Mouse (Mus musculus): ENCODE measurements at regions not wholly inside any gene's neighbourhood (a gene's known extent, or its start where the extent isn't known, plus 50 kb on each side); places are given as distances from the start of the nearest gene placed in this dataset.

DNA sequence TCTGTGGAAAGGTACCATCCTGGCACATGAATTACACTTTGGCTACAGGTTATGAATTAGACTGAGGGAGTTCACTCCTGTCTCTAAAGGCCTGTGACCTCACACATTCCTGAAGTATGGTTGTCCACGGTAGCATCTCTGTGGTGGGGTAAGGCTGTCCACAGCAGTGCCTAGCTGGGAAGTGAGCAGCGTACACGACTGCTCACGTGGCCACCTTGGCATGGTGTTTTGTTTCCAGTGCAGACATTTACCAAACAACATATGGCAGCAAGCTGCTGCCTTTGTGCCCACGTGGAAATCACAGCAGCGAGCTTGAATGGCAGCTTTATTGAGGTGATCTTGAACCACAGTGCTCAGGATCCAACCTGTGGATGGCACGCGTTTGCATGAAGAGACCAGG is 140.7 kb upstream of the A230072I06Rik start:
- Histone ChIP-seq H3K4me2 (no peak overlapping the region), H3K27ac (no peak overlapping the region), H3K4me1 (replicated peaks) (peaks cover 16% of the 10 kb centered on the region; the same call in 1 of the 2 replicates), H3K27me3 (peaks cover 25% of the 10 kb centered on the region), H3K36me3 (no peaks in the 10 kb centered on the region), H3K9ac (replicated peaks) (no peak overlapping the region), H3K4me3 (replicated peaks) (no peak overlapping the region), H3K9me3 (no peaks in the 10 kb centered on the region)
- ATAC-seq (ENCODE audit: insufficient number of reproducible peaks, insufficient read depth, low FRiP score, low TSS enrichment, low read depth) = no peak
- 46% methylated on average over 8 of the region's 8 CpGs for WGBS

DNA sequence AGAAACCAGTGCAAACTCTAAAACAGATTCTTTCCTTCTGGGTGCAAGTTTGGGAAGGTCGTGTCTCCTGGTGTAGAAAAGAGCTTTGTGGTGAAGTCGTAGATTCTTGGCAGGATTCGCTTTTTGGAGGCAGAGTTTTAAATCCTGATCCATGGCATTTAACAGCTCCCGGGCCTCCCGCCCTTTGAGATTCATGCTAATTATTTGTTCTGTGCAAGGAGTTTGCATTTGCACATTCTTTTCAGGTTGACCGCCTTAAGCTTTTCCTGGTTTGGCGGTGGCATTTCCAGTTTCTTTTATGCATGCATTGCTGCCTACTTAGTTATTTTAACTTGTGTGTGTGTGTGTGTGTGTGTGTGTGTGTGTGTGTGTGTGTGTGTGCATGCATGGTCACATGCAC is 126.9 kb upstream of the A230072I06Rik start:
- no peak overlapping the region for H3K27ac ChIP-seq
- H3K4me1 ChIP-seq (replicated peaks) = no peaks in the 10 kb centered on the region
- no peak for ATAC-seq (ENCODE audit: insufficient number of reproducible peaks, insufficient read depth, low FRiP score, low TSS enrichment, low read depth)
- no peaks in the 10 kb centered on the region for H3K9me3 ChIP-seq
- H3K4me3 ChIP-seq (replicated peaks) = no peak overlapping the region
- WGBS = 66% methylated on average over 7 of the region's 7 CpGs
- no peaks in the 10 kb centered on the region for H3K36me3 ChIP-seq
- 0 out of 2 replicates have a peak, but pooled peaks cover 3% of the 10 kb centered on the region for H3K27me3 ChIP-seq
- H3K4me2 ChIP-seq = no peak overlapping the region
- no peak overlapping the region for H3K9ac ChIP-seq (replicated peaks)

DNA sequence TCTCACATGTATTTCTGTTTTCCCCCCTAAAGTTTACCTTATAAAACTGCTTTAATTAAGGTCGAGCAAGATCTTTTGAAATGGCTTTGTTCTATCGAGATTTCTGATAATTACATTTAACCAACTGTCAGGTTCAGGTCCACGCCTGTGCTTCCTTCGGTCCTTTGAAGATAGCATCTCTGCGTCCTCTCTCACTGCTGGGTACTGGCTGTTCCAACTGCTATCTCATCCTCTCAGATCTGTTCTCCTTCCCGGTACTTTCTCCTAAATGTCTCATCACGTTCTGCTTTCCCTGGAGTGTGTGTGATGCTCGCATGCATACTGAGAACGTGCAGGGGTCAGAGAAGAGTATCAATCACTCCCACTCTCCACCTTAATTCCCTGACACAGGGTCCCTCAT is 125.8 kb upstream of the A230072I06Rik start:
- Histone ChIP-seq H3K4me1 (replicated peaks) (no peaks in the 10 kb centered on the region), H3K36me3 (no peaks in the 10 kb centered on the region), H3K27ac (no peak overlapping the region), H3K4me3 (replicated peaks) (no peak overlapping the region), H3K4me2 (no peak overlapping the region), H3K9ac (replicated peaks) (no peak overlapping the region), H3K9me3 (no peaks in the 10 kb centered on the region), H3K27me3 (0 out of 2 replicates have a peak, but pooled peaks cover 3% of the 10 kb centered on the region)
- ATAC-seq (ENCODE audit: insufficient number of reproducible peaks, insufficient read depth, low FRiP score, low TSS enrichment, low read depth) = no peak
- WGBS = 68% methylated on average over 9 of the region's 9 CpGs

DNA sequence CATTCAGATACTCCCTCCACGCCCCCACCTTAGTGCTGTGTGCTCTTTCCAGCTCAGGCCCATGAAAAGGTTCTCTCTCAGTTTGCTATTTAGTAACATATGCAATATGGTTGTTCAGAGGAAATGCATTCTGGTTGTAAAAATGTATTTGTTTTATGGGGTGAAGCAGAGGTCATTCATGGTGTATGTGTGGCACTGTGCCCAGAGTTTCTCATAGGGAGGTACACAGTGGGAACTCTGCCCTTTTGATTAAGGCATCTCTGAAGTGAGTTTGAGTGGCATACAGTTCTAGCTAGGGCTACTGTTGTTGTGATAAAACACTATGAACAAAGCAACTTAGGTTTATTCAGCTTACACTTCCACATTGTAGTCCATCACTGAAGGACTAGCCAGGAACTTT is 121.7 kb upstream of the A230072I06Rik start:
- no peak overlapping the region for H3K4me2 ChIP-seq
- no peaks in the 10 kb centered on the region for H3K4me1 ChIP-seq (replicated peaks)
- H3K9ac ChIP-seq (replicated peaks) = no peak overlapping the region
- H3K4me3 ChIP-seq (replicated peaks) = no peak overlapping the region
- H3K9me3 ChIP-seq = no peaks in the 10 kb centered on the region
- ATAC-seq (ENCODE audit: insufficient number of reproducible peaks, insufficient read depth, low FRiP score, low TSS enrichment, low read depth) = no peak
- H3K27ac ChIP-seq = no peak overlapping the region
- WGBS = 87% methylated on average over 1 of the region's 1 CpGs
- H3K36me3 ChIP-seq = no peaks in the 10 kb centered on the region
- H3K27me3 ChIP-seq = peaks cover 19% of the 10 kb centered on the region

DNA sequence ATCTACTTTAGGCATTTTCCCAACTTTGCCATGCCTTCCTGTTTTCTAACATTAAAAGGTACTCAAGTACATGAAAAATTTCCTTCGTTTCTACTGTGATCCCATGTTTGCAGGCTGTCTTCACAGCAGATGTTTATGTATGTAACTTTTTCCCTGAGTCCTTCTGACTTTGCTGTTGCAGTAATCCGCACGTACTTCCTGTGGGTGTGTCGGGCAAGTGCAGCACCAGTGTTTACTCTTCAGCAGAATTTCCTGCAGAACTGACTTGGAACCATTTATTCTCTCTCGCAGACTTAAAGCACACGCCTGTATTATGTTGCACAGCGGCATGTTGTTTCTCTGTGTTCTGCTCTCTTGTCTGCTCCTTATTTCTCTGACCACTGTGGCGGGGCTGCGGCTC is 120.4 kb upstream of the A230072I06Rik start:
- Histone ChIP-seq H3K27ac (no peak overlapping the region), H3K36me3 (no peaks in the 10 kb centered on the region), H3K9me3 (no peaks in the 10 kb centered on the region), H3K4me1 (replicated peaks) (peaks cover 7% of the 10 kb centered on the region; the same call in 1 of the 2 replicates), H3K4me3 (replicated peaks) (no peak overlapping the region), H3K4me2 (no peak overlapping the region), H3K9ac (replicated peaks) (no peak overlapping the region), H3K27me3 (peaks cover 27% of the 10 kb centered on the region)
- ATAC-seq (ENCODE audit: insufficient number of reproducible peaks, insufficient read depth, low FRiP score, low TSS enrichment, low read depth) = no peak
- WGBS = 91% methylated on average over 9 of the region's 9 CpGs

DNA sequence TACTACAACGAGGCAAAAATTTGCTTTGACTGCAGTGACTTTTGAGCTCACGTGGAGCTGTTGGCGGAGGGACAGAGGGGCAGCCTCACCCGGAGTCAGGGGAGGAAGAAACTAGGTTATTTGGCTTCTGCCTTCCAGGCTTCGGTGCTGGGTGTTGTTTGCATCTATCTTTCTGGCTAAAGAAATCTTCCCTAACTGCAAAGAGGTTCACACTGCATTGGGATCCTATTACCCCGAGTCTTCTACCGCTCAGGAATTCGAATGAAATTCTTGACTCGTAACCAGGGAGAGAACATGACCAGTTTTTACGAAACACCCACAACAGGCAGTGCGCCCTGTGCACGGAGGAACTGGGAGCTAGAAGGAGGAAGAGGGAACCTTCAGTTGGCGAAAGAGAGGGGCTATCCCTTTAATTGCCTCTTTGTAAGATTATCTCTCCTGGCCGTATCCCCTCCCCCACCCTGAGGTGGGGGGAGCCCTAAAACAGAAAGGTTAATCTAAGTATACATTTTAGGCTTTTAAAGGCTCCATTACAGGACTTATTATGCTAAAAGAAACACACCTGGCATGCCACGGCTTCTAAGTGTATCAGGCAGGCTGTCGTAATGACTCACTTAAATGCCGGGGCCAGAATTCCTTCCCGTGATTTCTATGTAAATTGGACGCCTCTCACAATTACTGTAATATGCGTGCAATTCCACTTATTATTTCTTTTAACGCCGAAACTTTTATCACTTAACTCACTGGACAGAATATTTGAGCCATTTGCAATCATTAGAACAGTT is 115.5 kb upstream of the A230072I06Rik start:
- Histone ChIP-seq H3K4me2 (peak overlapping the region; percentile 49), H3K27me3 (peaks cover 36% of the 10 kb centered on the region), H3K4me1 (replicated peaks) (peaks cover 22% of the 10 kb centered on the region), H3K9me3 (no peaks in the 10 kb centered on the region), H3K4me3 (replicated peaks) (peak overlapping the region; percentile 12; the same call in 1 of the 2 replicates), H3K9ac (replicated peaks) (no peak overlapping the region), H3K27ac (no peak overlapping the region), H3K36me3 (no peaks in the 10 kb centered on the region)
- no peak for ATAC-seq (ENCODE audit: insufficient number of reproducible peaks, insufficient read depth, low FRiP score, low TSS enrichment, low read depth)
- WGBS = 15% methylated on average over 22 of the region's 22 CpGs

DNA sequence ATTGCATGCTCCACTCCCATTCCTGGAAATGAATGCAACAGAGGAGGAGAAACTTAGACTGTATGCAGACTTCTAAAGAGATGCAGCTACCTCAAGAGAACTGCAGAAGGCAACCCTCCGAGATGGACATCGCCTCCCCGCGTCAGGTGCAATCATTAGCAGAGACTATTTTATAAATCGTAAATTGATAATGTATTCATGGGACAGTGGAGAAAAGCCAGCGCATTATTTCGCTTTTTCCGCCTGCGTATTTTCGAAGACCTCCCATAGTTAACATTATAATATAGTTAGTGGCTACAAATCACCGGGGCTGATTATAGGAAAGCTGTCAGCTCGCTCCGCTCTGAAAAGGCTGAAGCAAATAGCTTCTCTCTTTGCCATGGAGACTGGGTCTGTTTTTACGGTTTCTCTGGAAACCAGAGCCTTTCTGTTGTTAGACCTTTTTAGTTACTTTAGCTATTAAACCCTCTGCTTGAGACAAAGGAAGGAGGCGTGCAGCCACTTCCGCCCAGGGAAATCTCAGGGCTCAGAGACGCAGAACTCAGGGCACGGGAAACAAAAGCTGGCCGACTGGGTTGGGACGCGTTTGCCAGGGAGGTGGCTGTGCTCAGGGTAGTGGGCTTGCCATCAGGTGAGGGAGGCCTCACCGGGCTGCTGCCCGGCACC is 113.0 kb upstream of the A230072I06Rik start:
- H3K27ac ChIP-seq = no peak overlapping the region
- no peak for ATAC-seq (ENCODE audit: insufficient number of reproducible peaks, insufficient read depth, low FRiP score, low TSS enrichment, low read depth)
- H3K4me1 ChIP-seq (replicated peaks) = peaks cover 31% of the 10 kb centered on the region
- H3K4me2 ChIP-seq = no peak overlapping the region
- no peaks in the 10 kb centered on the region for H3K9me3 ChIP-seq
- 67% methylated on average over 23 of the region's 23 CpGs for WGBS
- no peak overlapping the region for H3K4me3 ChIP-seq (replicated peaks)
- H3K36me3 ChIP-seq = no peaks in the 10 kb centered on the region
- H3K27me3 ChIP-seq = peaks cover 30% of the 10 kb centered on the region
- no peak overlapping the region for H3K9ac ChIP-seq (replicated peaks)

DNA sequence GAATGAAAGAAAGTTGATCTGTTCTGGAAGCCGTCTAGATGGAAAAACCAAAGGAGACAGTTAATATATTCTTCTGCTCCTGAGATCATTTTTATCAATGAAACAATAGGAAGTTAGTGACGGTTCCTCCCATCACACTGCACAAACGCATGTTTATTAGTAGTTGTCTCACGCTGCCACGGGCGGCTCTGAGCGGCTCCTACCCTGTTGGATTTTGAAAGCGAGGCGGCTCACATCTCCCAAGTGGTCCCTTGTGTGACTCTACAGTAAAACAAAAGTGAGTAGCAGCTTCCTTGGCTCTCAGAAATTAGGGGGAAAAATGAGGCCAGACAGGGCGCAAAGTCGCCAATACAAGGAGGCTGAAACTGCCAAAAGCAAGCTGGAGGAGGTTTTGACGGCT is 106.8 kb upstream of the A230072I06Rik start:
- Histone ChIP-seq H3K27ac (no peak overlapping the region), H3K9ac (replicated peaks) (no peak overlapping the region), H3K4me2 (no peak overlapping the region), H3K27me3 (peaks cover 15% of the 10 kb centered on the region; the same call in 1 of the 2 replicates), H3K36me3 (no peaks in the 10 kb centered on the region), H3K9me3 (no peaks in the 10 kb centered on the region), H3K4me3 (replicated peaks) (no peak overlapping the region), H3K4me1 (replicated peaks) (peaks cover 32% of the 10 kb centered on the region)
- 82% methylated on average over 12 of the region's 12 CpGs for WGBS
- no peak for ATAC-seq (ENCODE audit: insufficient number of reproducible peaks, insufficient read depth, low FRiP score, low TSS enrichment, low read depth)

DNA sequence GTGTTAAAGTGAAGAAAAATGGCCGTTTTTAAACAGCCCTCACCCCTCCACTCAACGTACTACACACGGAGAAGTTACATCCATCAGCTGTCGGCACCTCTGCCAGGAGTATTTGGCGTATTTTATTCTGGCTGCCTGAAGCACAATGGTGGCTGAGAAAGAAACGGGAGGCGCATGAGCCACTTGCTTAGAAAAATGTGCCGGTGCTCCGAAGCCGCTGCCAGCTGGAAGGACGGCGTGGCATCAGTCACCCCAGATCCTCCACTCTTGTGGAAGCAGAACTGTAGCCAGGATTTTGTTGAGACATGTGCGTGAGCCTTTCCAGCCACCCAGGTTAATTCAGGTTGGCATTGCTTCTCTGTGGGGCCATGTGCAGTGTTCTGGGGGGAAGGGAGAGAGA is 103.1 kb upstream of the A230072I06Rik start:
- peaks cover 18% of the 10 kb centered on the region; the same call in 1 of the 2 replicates for H3K27me3 ChIP-seq
- H3K4me2 ChIP-seq = no peak overlapping the region
- ATAC-seq (ENCODE audit: insufficient number of reproducible peaks, insufficient read depth, low FRiP score, low TSS enrichment, low read depth) = no peak
- no peaks in the 10 kb centered on the region for H3K9me3 ChIP-seq
- no peak overlapping the region for H3K4me3 ChIP-seq (replicated peaks)
- H3K9ac ChIP-seq (replicated peaks) = no peak overlapping the region
- peaks cover 23% of the 10 kb centered on the region for H3K4me1 ChIP-seq (replicated peaks)
- no peaks in the 10 kb centered on the region for H3K36me3 ChIP-seq
- 76% methylated on average over 13 of the region's 13 CpGs for WGBS
- H3K27ac ChIP-seq = no peak overlapping the region

DNA sequence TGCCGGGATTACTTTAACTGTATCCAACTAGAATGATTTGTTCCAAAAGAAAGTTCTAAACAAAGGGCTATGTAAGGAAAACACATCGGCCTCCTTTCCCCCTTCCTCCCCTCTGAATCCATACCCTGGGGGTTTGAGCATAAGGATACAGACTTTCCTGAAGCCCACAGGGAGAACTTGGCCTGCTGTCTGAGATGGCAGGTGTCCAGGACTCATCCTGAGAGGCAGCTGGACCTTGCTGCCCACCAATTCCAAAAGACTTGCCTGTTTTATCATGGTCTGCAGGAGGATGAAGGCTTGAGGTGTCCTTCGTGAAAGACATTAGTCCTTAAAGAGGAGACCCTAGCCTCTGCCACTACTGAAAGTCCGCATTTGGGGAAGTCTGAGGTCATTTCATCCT is 94.0 kb upstream of the A230072I06Rik start:
- Histone ChIP-seq H3K9ac (replicated peaks) (no peak overlapping the region), H3K36me3 (no peaks in the 10 kb centered on the region), H3K4me2 (no peak overlapping the region), H3K27me3 (0 out of 2 replicates have a peak, but pooled peaks cover 11% of the 10 kb centered on the region), H3K9me3 (no peaks in the 10 kb centered on the region), H3K27ac (no peak overlapping the region), H3K4me3 (replicated peaks) (no peak overlapping the region), H3K4me1 (replicated peaks) (no peaks in the 10 kb centered on the region)
- 81% methylated on average over 4 of the region's 4 CpGs for WGBS
- ATAC-seq (ENCODE audit: insufficient number of reproducible peaks, insufficient read depth, low FRiP score, low TSS enrichment, low read depth) = no peak

DNA sequence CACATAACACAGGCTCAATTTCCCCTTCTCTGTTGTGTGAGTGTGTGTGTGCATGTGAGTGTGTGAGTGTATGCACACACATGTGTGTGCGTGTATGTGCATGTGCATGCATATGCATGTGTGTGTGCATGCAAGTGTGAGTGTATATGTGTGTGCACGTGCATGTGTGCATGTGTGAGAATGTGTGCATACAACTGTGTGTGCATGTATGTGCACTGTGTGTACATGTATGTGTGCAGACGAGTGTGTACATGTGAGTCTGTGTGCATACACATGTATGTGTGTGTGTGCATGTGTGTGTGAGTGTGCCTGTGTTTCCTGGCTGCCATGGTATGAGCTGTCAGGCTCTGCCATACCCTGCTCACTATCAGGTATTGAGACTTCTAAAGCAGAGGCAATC is 91.3 kb upstream of the A230072I06Rik start:
- Histone ChIP-seq H3K4me3 (replicated peaks) (no peak overlapping the region), H3K9ac (replicated peaks) (no peak overlapping the region), H3K36me3 (no peaks in the 10 kb centered on the region), H3K4me2 (no peak overlapping the region), H3K27me3 (0 out of 2 replicates have a peak, but pooled peaks cover 8% of the 10 kb centered on the region), H3K9me3 (no peaks in the 10 kb centered on the region), H3K27ac (no peak overlapping the region), H3K4me1 (replicated peaks) (no peaks in the 10 kb centered on the region)
- ATAC-seq (ENCODE audit: insufficient number of reproducible peaks, insufficient read depth, low FRiP score, low TSS enrichment, low read depth) = no peak
- WGBS = 90% methylated on average over 3 of the region's 3 CpGs
